Mouse (Mus musculus) MEL (cell line): ENCODE results near the gene Cox20. TPM values are rescaled to one million over a fixed set of nuclear protein-coding genes. Genes with fewer than 3 reads are reported as not detected.

Source experiments
- DNase-seq: peaks from one replicate; pipeline ENCODE4 v3.0.0; 2011; ENCODE audit warnings: low read depth, low spot score
- H3K27ac ChIP-seq: 2 replicates; pipeline ENCODE4 v1.5.1; 2012; ENCODE audit warnings: low read depth, mild to moderate bottlenecking, control low read depth, low read length, moderate library complexity; ENCODE audit not compliant: control insufficient read depth
- H3K27me3 ChIP-seq, 2 experiments: fragments of 150-350 bp in 1 of 2; sonication (generic) in 1 of 2; 2 replicates each; pipeline ENCODE4 v1.6.1; 2012; ENCODE audit warnings: low read length in 2 of 2, mild to moderate bottlenecking in 2 of 2, improper control_type of control experiment in 1 of 2, moderate library complexity in 1 of 2; ENCODE audit not compliant: insufficient read depth in 2 of 2, control insufficient read depth in 1 of 2
- H3K36me3 ChIP-seq, 2 experiments: 2 replicates each; pipeline ENCODE4 v1.6.1; 2012 to 2014; ENCODE audit warnings: low read length in 2 of 2, improper control_type of control experiment in 1 of 2, inconsistent platforms in 1 of 2, mild to moderate bottlenecking in 1 of 2; ENCODE audit not compliant: insufficient read depth in 2 of 2, control insufficient read depth in 1 of 2
- H3K4me1 ChIP-seq, 2 experiments: fragments of 150-350 bp in 1 of 2; sonication (generic) in 1 of 2; 2 replicates each; pipeline ENCODE4 v1.6.1; 2012; ENCODE audit warnings: low read length in 2 of 2, improper control_type of control experiment in 1 of 2, mild to moderate bottlenecking in 1 of 2; ENCODE audit not compliant: insufficient read depth in 2 of 2, control insufficient read depth in 1 of 2
- H3K4me3 ChIP-seq, 2 experiments: fragments of 150-350 bp in 1 of 2; sonication (generic) in 1 of 2; 2 replicates each; pipeline ENCODE4 v1.5.1; 2012; ENCODE audit warnings: low read depth in 2 of 2, low read length in 2 of 2, mild to moderate bottlenecking in 2 of 2, moderate library complexity in 2 of 2, control low read depth in 1 of 2, improper control_type of control experiment in 1 of 2; ENCODE audit not compliant: control insufficient read depth in 1 of 2, insufficient read depth in 1 of 2
- H3K79me2 ChIP-seq: 2 replicates; pipeline ENCODE4 v1.6.1; 2012; ENCODE audit warnings: mild to moderate bottlenecking, low read length, moderate library complexity; ENCODE audit not compliant: control insufficient read depth, poor library complexity, insufficient read depth
- H3K9ac ChIP-seq: 2 replicates; pipeline ENCODE4 v1.6.1; 2012; ENCODE audit warnings: low read depth, mild to moderate bottlenecking, control low read depth, low read length, moderate library complexity; ENCODE audit not compliant: control insufficient read depth, poor library complexity, severe bottlenecking
- H3K9me3 ChIP-seq: fragments of 150-350 bp; sonication (generic); replicated peaks from 2 replicates; pipeline ENCODE4 v1.6.1; 2012; ENCODE audit warnings: mild to moderate bottlenecking, low read length, improper control_type of control experiment, moderate library complexity; ENCODE audit not compliant: insufficient read depth
- CHD2 ChIP-seq: IDR thresholded peaks from 2 replicates; pipeline ENCODE4 v1.6.1; 2011; ENCODE audit warnings: low read length, improper control_type of control experiment
- CTCF ChIP-seq, 3 experiments: IDR thresholded peaks in 2 of 3; conservative IDR thresholded peaks in 1 of 3; 2 replicates each; pipeline ENCODE4 v1.5.1; 2011 to 2012; ENCODE audit warnings: low read length in 3 of 3, low read depth in 2 of 3, mild to moderate bottlenecking in 2 of 3, improper control_type of control experiment in 1 of 3, inconsistent platforms in 1 of 3, mixed read lengths in 1 of 3, moderate library complexity in 1 of 3; ENCODE audit not compliant: control insufficient read depth in 1 of 3, insufficient read depth in 1 of 3, poor library complexity in 1 of 3, severe bottlenecking in 1 of 3
- E2F4 ChIP-seq: IDR thresholded peaks from 2 replicates; pipeline ENCODE4 v1.6.1; 2011; ENCODE audit warnings: low read depth, low read length, improper control_type of control experiment, borderline replicate concordance
- ELF1 ChIP-seq: IDR thresholded peaks from 2 replicates; pipeline ENCODE4 v1.6.1; 2014; ENCODE audit warnings: low read depth, mild to moderate bottlenecking, inconsistent platforms, low read length, improper control_type of control experiment, moderate library complexity
- ETS1 ChIP-seq: IDR thresholded peaks from 2 replicates; pipeline ENCODE4 v1.6.1; 2012; ENCODE audit warnings: low read depth, mild to moderate bottlenecking, inconsistent platforms, low read length, improper control_type of control experiment, moderate library complexity
- GATA1 ChIP-seq: IDR thresholded peaks from 2 replicates; pipeline ENCODE4 v1.6.1; 2011; ENCODE audit warnings: low read depth, low read length, improper control_type of control experiment
- MAFK ChIP-seq: IDR thresholded peaks from 2 replicates; pipeline ENCODE4 v1.6.1; 2011; ENCODE audit warnings: low read depth, mild to moderate bottlenecking, low read length, improper control_type of control experiment, borderline replicate concordance
- MAX ChIP-seq: IDR thresholded peaks from 2 replicates; pipeline ENCODE4 v1.6.1; 2011; ENCODE audit warnings: low read length, improper control_type of control experiment
- MEF2A ChIP-seq: IDR thresholded peaks from 2 replicates; pipeline ENCODE4 v1.6.1; 2014; ENCODE audit warnings: low read depth, mild to moderate bottlenecking, inconsistent platforms, low read length, improper control_type of control experiment; ENCODE audit not compliant: poor library complexity, insufficient replicate concordance, severe bottlenecking; ENCODE audit errors: extremely low read depth
- MYB ChIP-seq: IDR thresholded peaks from 2 replicates; pipeline ENCODE4 v1.6.1; 2011; ENCODE audit warnings: mild to moderate bottlenecking, low read depth, low read length, improper control_type of control experiment
- MYC ChIP-seq: IDR thresholded peaks from 2 replicates; pipeline ENCODE4 v1.6.1; 2011; ENCODE audit warnings: low read depth, mild to moderate bottlenecking, low read length, improper control_type of control experiment, moderate library complexity
- NRF1 ChIP-seq: IDR thresholded peaks from 2 replicates; pipeline ENCODE4 v1.6.1; 2014; ENCODE audit warnings: low read depth, mild to moderate bottlenecking, inconsistent platforms, low read length, improper control_type of control experiment, moderate library complexity; ENCODE audit not compliant: poor library complexity, insufficient read depth, severe bottlenecking
- POLR2A ChIP-seq, 2 experiments: IDR thresholded peaks; 2 replicates each; pipeline ENCODE4 v1.6.1; 2011 to 2012; ENCODE audit warnings: low read length in 2 of 2, mild to moderate bottlenecking in 2 of 2, control low read depth in 1 of 2, improper control_type of control experiment in 1 of 2, low read depth in 1 of 2, moderate library complexity in 1 of 2; ENCODE audit not compliant: control insufficient read depth in 1 of 2, insufficient read depth in 1 of 2, poor library complexity in 1 of 2
- POLR2AphosphoS2 ChIP-seq: IDR thresholded peaks from 2 replicates; pipeline ENCODE4 v1.6.1; 2011; ENCODE audit warnings: low read length, improper control_type of control experiment
- POLR2AphosphoS5 ChIP-seq: IDR thresholded peaks from 2 replicates; pipeline ENCODE4 v1.6.1; 2012; ENCODE audit warnings: low read depth, borderline replicate concordance, mild to moderate bottlenecking, inconsistent platforms, low read length, moderate library complexity, mixed read lengths
- RAD21 ChIP-seq: IDR thresholded peaks from 2 replicates; pipeline ENCODE4 v1.6.1; 2011; ENCODE audit warnings: mild to moderate bottlenecking, low read depth, low read length, improper control_type of control experiment
- SIN3A ChIP-seq: IDR thresholded peaks from 2 replicates; pipeline ENCODE4 v1.6.1; 2012; ENCODE audit warnings: low read length, improper control_type of control experiment, inconsistent platforms
- SMC3 ChIP-seq: IDR thresholded peaks from 2 replicates; pipeline ENCODE4 v1.6.1; 2011; ENCODE audit warnings: low read depth, low read length, improper control_type of control experiment
- TBP ChIP-seq: IDR thresholded peaks from 2 replicates; pipeline ENCODE4 v1.8.0; 2011; ENCODE audit warnings: low read depth, low read length, improper control_type of control experiment
- TCF12 ChIP-seq: IDR thresholded peaks from 2 replicates; pipeline ENCODE4 v1.6.1; 2014; ENCODE audit warnings: low read depth, mild to moderate bottlenecking, inconsistent platforms, low read length, improper control_type of control experiment, moderate library complexity
- UBTF ChIP-seq: IDR thresholded peaks from 2 replicates; pipeline ENCODE4 v1.6.1; 2012; ENCODE audit warnings: low read depth, mild to moderate bottlenecking, inconsistent platforms, low read length, improper control_type of control experiment, moderate library complexity, borderline replicate concordance; ENCODE audit not compliant: insufficient read depth
- USF1 ChIP-seq: IDR thresholded peaks from 2 replicates; pipeline ENCODE4 v1.6.1; 2014; ENCODE audit warnings: low read depth, mild to moderate bottlenecking, inconsistent platforms, low read length, improper control_type of control experiment, moderate library complexity
- ZNF384 ChIP-seq: IDR thresholded peaks from 2 replicates; pipeline ENCODE4 v1.6.1; 2012; ENCODE audit warnings: low read depth, mild to moderate bottlenecking, inconsistent platforms, low read length, improper control_type of control experiment
- polyA plus RNA-seq, 2 experiments: library from polyadenylated mRNA; stranded (reverse) in 1 of 2; unstranded in 1 of 2; fragments of >175 nt in 1 of 2; fragments of >200 nt in 1 of 2; gene quantifications; 2 replicates each; pipeline versions ENCODE4 v1.2.1 to v1.2.4; 2012; ENCODE audit warnings: low replicate concordance in 2 of 2, low read depth in 1 of 2; ENCODE audit not compliant: insufficient read length in 2 of 2, insufficient read depth in 1 of 2, missing spikeins in 1 of 2
- total RNA-seq: library from RNA; depleted of rRNA; stranded (reverse); fragments of 300-350 nt; gene quantifications from 2 replicates; pipeline ENCODE4 v1.2.3, GENCODE M21; 2012

The Cox20 gene
- total and polyA plus RNA-seq, 3 experiments = 24.3 to 27.3 TPM; not detected in 1

- H3K9me3 ChIP-seq = no peaks in the 10 kb centered on the region
- H3K79me2 ChIP-seq = peaks cover 38% of the 10 kb centered on the region
- H3K36me3 ChIP-seq = peaks cover 87 to 88% of the 10 kb centered on the region in 2 experiments
- no peak overlapping the region for H3K4me3 ChIP-seq
- peaks cover 10 to 18% of the 10 kb centered on the region in 2 experiments for H3K4me1 ChIP-seq
- no peaks in the 10 kb centered on the region for H3K27me3 ChIP-seq
- 0 out of 2 replicates have a peak, but pooled peaks have one; percentile 11 for TF ChIP-seq ZNF384
- TF ChIP-seq POLR2A (IDR thresholded peaks at IDR 0.05; ENCODE audit: control insufficient read depth in 1 of 2, insufficient read depth in 1 of 2, low read depth in 1 of 2, low read length in 2 of 2, poor library complexity in 1 of 2) = peak in 1 of 2 experiments; percentile 7; a peak in 1 of 4 replicates
- TF ChIP-seq POLR2AphosphoS5 = no peak
- peak; percentile 66; the same call in 1 of the 2 replicates for TF ChIP-seq POLR2AphosphoS2
- no peak for TF ChIP-seq SMC3
- H3K9ac ChIP-seq = no peak overlapping the region
- peak; percentile 18 for DNase-seq
- H3K27ac ChIP-seq = no peak overlapping the region
These were observed 11.0 kb downstream of the Cox20 start for GRCm38 (mm10) chr1:178329946-178330345.

GRCm38 (mm10) chr1:178335860-178336261, 16.9 kb downstream of the Cox20 start:
- peak overlapping the region; percentile 95 for H3K27ac ChIP-seq
- peak overlapping the region; percentile 64 to 91 for H3K4me3 ChIP-seq
- H3K79me2 ChIP-seq = peaks cover 61% of the 10 kb centered on the region
- H3K27me3 ChIP-seq = no peaks in the 10 kb centered on the region
- peaks cover 11 to 14% of the 10 kb centered on the region in 2 experiments for H3K4me1 ChIP-seq
- DNase-seq = peak; percentile 82
- TF ChIP-seq E2F4 (peak; percentile 72; the same call in 1 of the 2 replicates), ELF1 (no peak), POLR2A (IDR thresholded peaks at IDR 0.05; ENCODE audit: control insufficient read depth in 1 of 2, insufficient read depth in 1 of 2, low read depth in 1 of 2, low read length in 2 of 2, poor library complexity in 1 of 2) (peak in 1 of 2 experiments; percentile 8; a peak in 1 of 4 replicates), GATA1 (no peak), TCF12 (no peak), USF1 (no peak), CHD2 (peak; percentile 8; the same call in 1 of the 2 replicates)
- no peaks in the 10 kb centered on the region for H3K9me3 ChIP-seq
- H3K9ac ChIP-seq = peak overlapping the region; percentile 100
- peaks cover 47 to 48% of the 10 kb centered on the region in 2 experiments for H3K36me3 ChIP-seq

GRCm38 (mm10) chr1:178336289-178336775, 17.4 kb downstream of the Cox20 start:
- peaks cover 10 to 11% of the 10 kb centered on the region in 2 experiments for H3K4me1 ChIP-seq
- peak overlapping the region; percentile 95 for H3K27ac ChIP-seq
- peaks cover 44 to 45% of the 10 kb centered on the region in 2 experiments for H3K36me3 ChIP-seq
- no peaks in the 10 kb centered on the region for H3K9me3 ChIP-seq
- H3K27me3 ChIP-seq = no peaks in the 10 kb centered on the region
- peaks cover 57% of the 10 kb centered on the region for H3K79me2 ChIP-seq
- DNase-seq = peak; percentile 94
- H3K4me3 ChIP-seq = peak overlapping the region; percentile 91 to 96
- H3K9ac ChIP-seq = peak overlapping the region; percentile 100
- TF ChIP-seq MYC = peak; percentile 91
- TF ChIP-seq MYB = no peak
- TF ChIP-seq NRF1 = 0 out of 2 replicates have a peak, but pooled peaks have one; percentile 6
- peak; percentile 74 for TF ChIP-seq ETS1
- peak; percentile 42; the same call in 1 of the 2 replicates for TF ChIP-seq ZNF384
- peak; percentile 17; the same call in 1 of the 2 replicates for TF ChIP-seq CHD2
- 0 out of 6 replicates have a peak, but pooled peaks of 1 of the 3 experiments have one; percentile 0 for TF ChIP-seq CTCF (IDR thresholded peaks at IDR 0.05 in 2 of 3, conservative IDR thresholded peaks at IDR 0.05 in 1 of 3; ENCODE audit: control insufficient read depth in 1 of 3, insufficient read depth in 1 of 3, low read depth in 2 of 3, low read length in 3 of 3, poor library complexity in 1 of 3, severe bottlenecking in 1 of 3)
- TF ChIP-seq RAD21 = no peak
- no peak for TF ChIP-seq GATA1
- no peak for TF ChIP-seq MEF2A
- peak; percentile 37; the same call in 1 of the 2 replicates for TF ChIP-seq USF1
- peak; percentile 13; the same call in 1 of the 2 replicates for TF ChIP-seq TCF12
- TF ChIP-seq SIN3A = peak; percentile 74
- 0 out of 2 replicates have a peak, but pooled peaks have one; percentile 37 for TF ChIP-seq TBP
- TF ChIP-seq UBTF = 0 out of 2 replicates have a peak, but pooled peaks have one; percentile 24
- peak; percentile 88 for TF ChIP-seq MAX
- TF ChIP-seq MAFK = no peak
